Mouse (Mus musculus): ENCODE results near the gene Ddx56. TPM values are rescaled to one million over a fixed set of nuclear protein-coding genes. Genes with fewer than 3 reads are reported as not detected.
A peak's percentile ranks its signal among the peaks of the same experiment; 100 is the strongest.
"Not testable (repeated sequence)": the region's sequence is repeated elsewhere in the genome, so short reads cannot be mapped to it uniquely, and the experiment has no call there.

The Ddx56 gene
- total RNA-seq, 2 experiments from 2014 or later = 4.0 to 9.0 TPM

DNA sequence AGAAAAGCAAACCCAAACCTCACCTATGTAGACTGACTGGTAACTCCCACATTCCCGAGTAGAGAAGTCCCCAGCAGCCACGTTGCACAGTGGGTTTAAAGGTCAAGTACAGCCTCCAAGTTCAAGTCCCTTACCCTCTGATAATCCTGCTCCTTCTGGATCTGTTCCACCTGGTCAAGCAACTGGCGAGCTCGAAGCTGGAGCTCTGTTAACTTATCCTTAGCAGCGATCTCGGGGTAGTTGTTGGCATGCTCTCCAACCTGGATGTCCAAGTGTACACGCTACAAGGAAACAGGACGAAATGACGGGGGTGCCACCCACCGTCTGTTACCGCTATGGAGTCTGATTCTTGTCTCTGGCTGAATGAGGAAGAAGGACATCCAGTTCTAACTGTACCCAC is 6.0 kb upstream of the Ddx56 start:
- no peak for ATAC-seq (replicated peaks; ENCODE audit: low FRiP score, poor library complexity, severe bottlenecking)

DNA sequence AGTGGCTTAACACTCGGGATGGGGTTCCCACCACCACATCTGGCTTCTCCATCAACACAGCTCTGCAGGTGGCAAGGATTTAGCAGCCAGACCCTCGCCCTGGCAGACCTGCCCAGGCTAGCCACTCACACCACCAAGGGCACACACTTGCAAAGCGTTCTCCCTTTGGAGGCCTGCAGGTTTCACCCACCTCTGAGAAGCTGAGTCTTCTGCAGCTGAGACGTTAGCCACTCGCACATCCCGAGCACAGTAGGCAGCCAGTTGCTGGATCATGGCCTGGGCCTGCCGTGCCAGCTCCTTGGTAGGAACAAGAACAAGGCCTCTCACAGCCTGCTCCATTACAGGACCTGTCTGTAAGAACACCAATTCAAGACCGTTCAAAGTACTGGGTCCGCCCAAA is 951 bp downstream of the Ddx56 start:
- no peak for ATAC-seq (replicated peaks; ENCODE audit: low FRiP score, poor library complexity, severe bottlenecking)

DNA sequence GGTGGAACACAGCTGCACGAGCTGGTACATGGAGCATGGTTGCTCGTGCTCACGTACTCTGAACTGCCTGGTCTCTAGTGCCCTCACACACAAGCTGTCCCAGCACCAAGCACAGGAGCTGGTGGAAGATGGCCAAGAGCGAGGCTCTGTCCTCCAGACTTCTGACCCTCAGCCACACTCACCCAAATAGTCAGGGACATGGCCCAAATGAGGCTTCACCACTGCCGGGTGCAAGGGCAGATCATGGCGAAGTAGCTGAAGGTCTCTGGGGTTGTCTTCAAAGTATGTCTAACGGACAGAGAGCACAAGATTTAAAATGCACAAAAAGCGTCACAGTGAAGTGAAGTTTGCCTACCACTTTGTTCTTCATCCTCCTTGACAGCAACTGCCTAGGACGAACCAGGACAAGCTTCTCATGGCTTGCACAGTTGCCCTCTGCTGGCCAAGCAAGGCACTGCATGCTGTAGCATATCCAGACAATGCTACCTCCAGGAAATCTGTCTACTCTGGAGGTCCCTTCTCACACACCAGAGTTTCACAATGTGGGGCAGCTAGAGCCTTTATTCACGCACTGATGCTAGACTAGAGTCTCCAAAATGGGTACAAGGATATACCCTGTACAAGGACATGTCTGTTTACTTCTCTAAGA is 6.0 kb downstream of the Ddx56 start:
- ATAC-seq (replicated peaks; ENCODE audit: low FRiP score, poor library complexity, severe bottlenecking) = peak; percentile 80

DNA sequence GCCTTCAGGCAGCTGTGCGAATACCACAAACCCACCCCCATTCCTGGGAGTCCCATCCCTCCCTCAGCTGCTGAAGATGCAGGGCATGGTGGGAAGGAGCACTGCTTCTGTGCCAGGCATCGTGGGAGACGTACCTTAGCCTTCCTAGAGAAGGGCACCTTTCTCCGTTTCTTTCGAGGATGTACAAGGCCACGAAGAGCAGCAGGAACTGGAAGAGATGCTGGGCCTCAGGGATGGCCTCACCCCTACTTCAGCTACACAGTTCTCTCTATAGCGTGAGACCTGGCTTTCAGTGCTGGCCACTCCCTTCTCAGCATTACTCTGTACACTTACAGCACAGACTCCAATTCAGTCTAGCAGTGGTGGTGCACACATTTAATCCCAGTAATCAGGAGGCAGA is 8.2 kb downstream of the Ddx56 start:
- ATAC-seq (replicated peaks; ENCODE audit: low FRiP score, poor library complexity, severe bottlenecking) = no peak

DNA sequence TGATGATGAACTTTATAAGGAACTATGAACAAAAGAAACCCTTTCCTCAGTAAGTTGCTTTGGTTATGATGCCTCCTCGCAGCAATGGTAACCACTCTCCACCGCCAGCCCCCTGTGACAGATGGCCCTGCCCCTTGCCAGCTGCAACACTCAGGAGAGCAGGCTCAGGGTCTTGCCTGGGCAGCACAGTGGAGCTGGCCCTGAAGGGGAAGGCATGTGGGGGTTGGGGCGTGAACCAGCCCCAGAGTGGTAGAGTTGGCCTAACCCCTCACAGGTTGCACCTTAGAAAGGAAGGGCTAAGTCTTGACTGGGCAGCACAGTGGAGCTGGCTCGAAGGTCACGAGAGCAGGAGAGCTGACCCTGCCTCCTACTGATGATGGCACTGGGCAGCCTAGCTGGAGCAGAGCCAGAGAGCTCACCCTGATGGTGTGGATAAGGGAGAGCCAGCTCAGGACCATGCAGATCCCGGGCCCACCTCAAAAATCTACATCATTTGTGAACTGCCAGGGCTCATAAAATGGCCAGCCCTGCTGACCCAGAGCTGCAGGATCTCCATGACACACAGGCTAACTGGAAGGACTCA is 11.0 kb downstream of the Ddx56 start:
- no peak for ATAC-seq (replicated peaks; ENCODE audit: low FRiP score, poor library complexity, severe bottlenecking)

DNA sequence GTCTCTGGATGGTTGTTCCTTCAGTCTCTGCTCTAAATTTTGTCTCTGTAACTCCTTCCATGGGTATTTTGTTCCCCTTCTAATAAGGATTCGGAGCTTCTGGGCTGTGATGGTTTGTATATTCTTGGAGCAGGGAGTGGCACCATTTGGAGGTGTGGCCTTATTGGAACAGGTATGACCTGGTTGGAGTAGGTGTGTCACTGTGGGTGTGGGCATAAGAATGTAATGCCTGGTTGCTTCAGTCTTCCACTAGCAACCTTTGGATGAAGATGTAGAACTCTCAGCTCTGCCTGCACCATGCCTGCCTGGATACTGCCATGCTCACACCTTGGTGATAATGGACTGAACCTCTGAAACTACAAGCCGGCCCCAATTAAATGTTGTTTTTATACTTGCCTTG is 13.0 kb downstream of the Ddx56 start:
- ATAC-seq (replicated peaks; ENCODE audit: low FRiP score, poor library complexity, severe bottlenecking) = not testable (repeated sequence)

DNA sequence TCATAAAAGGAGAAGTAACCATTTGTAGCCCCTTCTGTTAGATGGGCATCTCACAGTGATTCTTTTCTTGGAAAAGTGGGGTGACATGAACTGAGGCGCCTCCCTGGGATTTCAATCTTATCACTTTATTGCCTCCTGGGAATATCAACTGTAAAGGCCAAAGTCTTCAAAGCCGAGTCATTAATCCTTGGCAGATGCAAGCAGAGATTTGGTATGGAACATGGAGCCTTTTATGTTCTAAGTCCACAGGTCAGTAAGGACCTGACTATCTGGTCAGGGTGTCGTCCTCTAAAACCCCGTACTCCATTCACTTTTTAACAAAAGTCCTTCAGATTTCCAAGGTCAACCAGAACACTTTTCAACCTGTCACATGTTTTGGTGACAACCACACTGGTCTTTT is 14.7 kb downstream of the Ddx56 start:
- ATAC-seq (replicated peaks; ENCODE audit: low FRiP score, poor library complexity, severe bottlenecking) = no peak

DNA sequence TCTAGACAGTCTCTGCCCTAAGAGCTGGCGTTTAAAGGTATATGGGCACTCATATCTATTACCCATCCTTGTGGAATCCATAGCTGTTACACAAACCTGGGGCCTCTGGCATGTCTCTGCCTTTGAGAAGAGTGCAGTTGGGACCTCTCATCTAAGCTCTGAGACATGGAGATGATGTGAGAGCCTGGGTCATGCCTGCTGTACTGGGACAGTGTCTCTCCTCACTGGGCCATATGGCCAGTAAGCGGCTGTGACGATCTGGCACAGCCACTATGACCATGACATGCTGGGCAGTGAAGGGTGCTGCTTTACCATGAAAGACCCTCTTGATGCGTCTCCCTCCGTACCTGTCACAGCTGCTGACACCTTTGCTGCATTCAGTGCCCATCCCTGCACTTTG is 15.3 kb downstream of the Ddx56 start:
- ATAC-seq (replicated peaks; ENCODE audit: low FRiP score, poor library complexity, severe bottlenecking) = no peak

DNA sequence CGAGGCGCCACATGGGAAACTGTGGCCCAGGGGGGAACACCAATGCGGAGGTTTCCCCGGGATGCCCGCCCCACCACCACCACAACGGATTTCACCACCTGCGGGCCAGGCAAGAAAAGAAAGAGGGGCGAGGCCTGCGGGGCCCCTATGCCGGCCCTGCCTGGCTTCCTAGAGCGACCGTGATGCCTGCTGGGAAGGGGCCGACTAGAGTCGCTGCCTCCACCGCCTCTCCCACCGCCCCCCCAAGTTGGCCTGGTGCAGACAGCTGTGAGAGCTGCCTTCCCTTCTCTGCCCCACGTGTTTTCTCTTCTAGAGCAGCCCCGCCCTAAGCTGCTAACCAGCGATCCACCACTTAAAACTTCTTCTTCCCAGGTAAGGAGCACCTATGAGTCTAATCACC is 22.9 kb downstream of the Ddx56 start:
- ATAC-seq (replicated peaks; ENCODE audit: low FRiP score, poor library complexity, severe bottlenecking) = no peak

DNA sequence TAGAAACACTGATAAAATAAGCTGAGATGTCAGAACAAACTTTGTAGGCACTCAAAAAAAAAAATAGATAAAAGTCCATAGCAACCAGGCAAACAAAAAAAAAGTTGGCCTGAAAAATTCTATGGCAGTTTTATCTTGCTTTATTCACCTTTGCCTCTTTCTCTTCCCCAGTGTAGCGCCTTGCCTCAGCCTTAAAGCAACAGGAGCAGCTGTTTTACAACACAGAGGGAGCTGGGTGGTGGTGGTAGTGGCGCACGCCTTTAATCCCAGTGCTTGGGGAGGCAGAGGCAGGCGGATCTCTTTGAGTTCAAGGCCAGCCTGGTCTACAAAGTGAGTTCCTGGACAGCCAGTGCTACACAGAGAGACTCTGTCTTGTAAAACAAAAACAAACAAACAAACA is 34.5 kb downstream of the Ddx56 start:
- ATAC-seq (replicated peaks; ENCODE audit: low FRiP score, poor library complexity, severe bottlenecking) = no peak

DNA sequence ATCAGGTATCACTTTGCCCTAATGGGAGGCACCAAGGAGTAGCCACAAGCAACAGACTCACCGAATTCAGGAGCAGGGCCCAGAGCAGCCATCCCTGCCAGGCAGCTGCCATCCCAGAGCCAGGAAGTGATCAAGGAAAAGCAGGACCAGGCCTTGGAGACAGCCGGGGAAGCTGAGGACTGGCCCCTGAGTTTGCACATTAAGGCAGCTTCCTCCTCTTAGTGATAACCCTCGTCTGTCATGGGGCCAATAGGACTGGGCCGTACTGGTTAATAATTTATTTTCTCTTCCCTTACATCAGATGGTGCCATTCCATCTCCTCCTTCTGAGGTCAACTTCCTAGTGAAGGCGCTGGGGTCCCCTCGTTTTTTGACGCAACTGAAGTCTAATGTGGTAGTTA is 37.6 kb downstream of the Ddx56 start, which contains the start of gene Npc1l1:
Npc1l1 (minus strand) TSS at position 132 of the 400 bp plus-strand sequence.
- ATAC-seq (replicated peaks; ENCODE audit: low FRiP score, poor library complexity, severe bottlenecking) = no peak

DNA sequence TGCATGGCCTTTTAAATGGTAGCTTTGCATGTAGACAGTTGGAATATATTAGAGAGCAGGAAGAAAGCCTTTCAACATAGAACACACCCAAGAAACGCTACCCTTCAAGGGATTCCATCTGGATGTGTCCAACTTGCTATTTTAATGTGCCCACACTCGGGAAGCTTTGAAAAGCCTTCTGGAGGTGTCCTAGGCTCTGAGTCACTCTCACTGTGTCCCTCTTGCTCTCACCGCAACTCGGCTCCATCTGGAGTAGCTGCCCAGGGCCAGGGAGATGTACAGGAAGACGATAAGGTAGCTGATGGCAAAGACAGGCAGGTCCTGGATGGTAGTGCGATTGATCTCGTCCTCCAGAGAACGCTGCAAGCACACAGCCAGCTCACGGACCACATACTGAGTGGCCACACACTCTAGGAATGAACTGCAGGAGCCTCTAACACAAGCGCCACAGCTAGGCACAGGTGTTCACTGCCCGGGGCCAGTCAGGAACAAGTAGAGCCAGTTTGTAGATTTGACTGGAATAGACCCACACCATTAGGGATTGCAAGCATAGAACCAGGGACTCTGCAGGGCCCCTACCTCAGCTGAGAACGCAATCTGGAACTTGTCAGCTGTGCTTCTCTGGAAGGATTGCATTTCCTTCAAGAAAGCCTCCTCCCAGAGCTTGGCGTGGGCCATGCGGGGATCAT is 42.9 kb downstream of the Ddx56 start:
- ATAC-seq (replicated peaks; ENCODE audit: low FRiP score, poor library complexity, severe bottlenecking) = no peak

DNA sequence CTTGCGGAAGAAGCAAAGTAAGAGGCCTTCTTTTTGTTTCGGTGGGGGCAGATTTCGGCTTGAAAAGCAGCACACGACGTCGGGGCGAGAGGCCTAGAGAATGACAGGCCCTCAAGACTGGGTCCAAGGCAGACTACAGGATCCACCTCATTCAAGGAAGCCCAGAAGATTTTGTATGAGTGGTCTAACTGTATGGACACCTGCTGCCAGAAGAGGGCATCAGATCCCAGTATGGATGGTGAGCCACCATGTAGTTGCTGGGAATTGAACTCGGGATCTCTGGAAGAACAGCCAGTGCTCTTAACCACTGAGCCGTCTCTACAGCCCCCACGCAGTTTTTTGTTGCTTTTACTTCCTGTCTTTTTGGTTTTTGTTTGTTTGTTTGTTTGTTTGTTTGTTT is 45.4 kb downstream of the Ddx56 start:
- ATAC-seq (replicated peaks; ENCODE audit: low FRiP score, poor library complexity, severe bottlenecking) = no peak

DNA sequence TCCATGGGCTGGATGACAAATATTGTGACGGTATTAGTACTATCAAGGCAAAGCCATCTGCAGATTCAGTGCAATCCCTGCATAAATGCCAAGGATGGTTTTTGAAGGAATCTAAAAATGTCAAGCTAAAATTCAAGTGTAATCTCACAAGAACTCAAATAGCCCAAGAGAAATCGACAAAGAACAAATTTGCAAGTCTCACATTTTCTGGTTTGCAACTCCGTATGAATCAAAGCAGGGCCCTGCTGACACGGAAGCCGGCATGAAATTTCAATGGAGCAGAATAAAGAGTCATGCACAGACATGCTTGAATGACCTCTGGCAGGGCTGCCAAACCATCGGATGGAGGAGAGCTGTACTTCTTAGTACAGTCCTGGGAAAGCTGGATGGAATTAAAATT is 47.6 kb downstream of the Ddx56 start:
- ATAC-seq (replicated peaks; ENCODE audit: low FRiP score, poor library complexity, severe bottlenecking) = no peak

DNA sequence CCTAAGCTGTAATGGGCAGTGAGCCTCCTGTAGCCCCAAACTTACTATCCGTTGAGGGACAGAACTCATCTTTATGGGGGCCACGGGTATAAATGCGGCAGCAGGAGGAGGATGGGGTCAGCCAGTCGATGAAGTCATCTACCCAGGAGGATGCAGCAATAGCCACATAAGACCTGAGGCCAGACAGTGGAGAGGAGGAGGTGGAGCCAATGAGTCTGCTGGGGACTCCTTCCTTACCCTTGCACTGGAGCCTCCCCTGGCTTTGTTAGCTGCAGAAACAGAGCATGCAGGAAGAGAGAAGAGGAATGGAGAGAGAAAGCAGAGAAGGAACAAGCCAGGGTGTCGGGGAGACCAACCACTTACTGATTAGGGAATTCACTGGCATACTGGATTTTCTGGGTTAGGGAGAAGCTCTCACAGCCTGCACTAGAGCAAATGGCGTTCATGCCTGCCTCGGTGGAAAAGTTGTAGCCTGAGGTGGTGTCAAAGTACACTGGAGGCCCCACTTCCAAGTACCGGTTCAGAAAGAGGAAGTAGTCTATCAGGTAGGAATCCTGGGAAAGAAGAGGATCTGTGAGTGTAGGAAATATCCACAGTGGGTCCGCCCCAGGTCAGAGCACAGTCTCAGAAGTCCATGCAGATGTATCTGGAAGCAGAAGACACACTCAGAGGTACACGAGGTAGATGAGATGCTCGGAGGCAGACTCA is 49.2 kb downstream of the Ddx56 start:
- no peak for ATAC-seq (replicated peaks; ENCODE audit: low FRiP score, poor library complexity, severe bottlenecking)

DNA sequence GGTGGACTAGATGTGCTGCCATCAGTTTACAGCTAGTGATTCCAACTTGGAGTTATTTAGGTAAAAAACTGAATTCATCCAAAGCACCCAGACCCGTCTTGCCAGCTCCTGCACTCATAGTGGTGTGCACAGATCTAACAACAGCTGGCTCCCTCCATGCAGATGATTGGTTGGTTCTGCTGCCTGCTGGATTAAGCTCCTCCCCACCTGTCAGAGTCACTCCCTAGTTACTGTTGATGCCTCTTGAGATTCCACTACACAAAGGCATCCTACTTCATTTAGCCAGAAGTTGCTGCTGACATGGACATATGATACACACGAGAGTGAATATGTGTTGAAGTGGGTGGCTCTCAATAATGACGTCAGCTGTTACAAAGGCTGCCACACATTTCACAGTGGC is 50.7 kb downstream of the Ddx56 start:
- ATAC-seq (replicated peaks; ENCODE audit: low FRiP score, poor library complexity, severe bottlenecking) = no peak

Other genes starting within 250 kb of the Ddx56 start
- gene Camk2b, start 201.4 kb downstream of the Ddx56 start, total RNA-seq (2015; ENCODE audit: low replicate concordance) = not detected in 2 replicates
- gene Camk2b, start 201.4 kb downstream of the Ddx56 start, total RNA-seq (2017; ENCODE audit: low replicate concordance) = 0.14 TPM in 1 of 2 replicates, not detected in the other
- not detected in 2 replicates for gene A730071L15Rik, start 67.7 kb downstream of the Ddx56 start, total RNA-seq (2015; ENCODE audit: low replicate concordance)
- not detected in 2 replicates for gene A730071L15Rik, start 67.7 kb downstream of the Ddx56 start, total RNA-seq (2017; ENCODE audit: low replicate concordance)
- gene Nudcd3, start 67.4 kb downstream of the Ddx56 start, total RNA-seq (2015; ENCODE audit: low replicate concordance) = 3.8 and 11.7 TPM in 2 replicates
- gene Nudcd3, start 67.4 kb downstream of the Ddx56 start, total RNA-seq (2017; ENCODE audit: low replicate concordance) = 7.8 and 8.1 TPM in 2 replicates
- gene Npc1l1, start 37.6 kb downstream of the Ddx56 start, total RNA-seq (2015; ENCODE audit: low replicate concordance) = not detected in 2 replicates
- gene Npc1l1, start 37.6 kb downstream of the Ddx56 start, total RNA-seq (2017; ENCODE audit: low replicate concordance) = not detected in 2 replicates
- 10.0 and 11.7 TPM in 2 replicates for gene Tmed4, start 7.1 kb upstream of the Ddx56 start, total RNA-seq (2015; ENCODE audit: low replicate concordance)
- 7.4 and 13.2 TPM in 2 replicates for gene Tmed4, start 7.1 kb upstream of the Ddx56 start, total RNA-seq (2017; ENCODE audit: low replicate concordance)
- gene Ogdh, start 23.9 kb upstream of the Ddx56 start, total RNA-seq (2015; ENCODE audit: low replicate concordance) = 78.6 and 82.6 TPM in 2 replicates
- gene Ogdh, start 23.9 kb upstream of the Ddx56 start, total RNA-seq (2017; ENCODE audit: low replicate concordance) = 88.5 and 94.4 TPM in 2 replicates
- 9.8 and 12.9 TPM in 2 replicates for gene Zmiz2, start 121.3 kb upstream of the Ddx56 start, total RNA-seq (2015; ENCODE audit: low replicate concordance)
- gene Zmiz2, start 121.3 kb upstream of the Ddx56 start, total RNA-seq (2017; ENCODE audit: low replicate concordance) = 1.5 and 3.1 TPM in 2 replicates
- gene Ppia, start 147.7 kb upstream of the Ddx56 start, total RNA-seq (2015; ENCODE audit: low replicate concordance) = 1,176 and 1,185 TPM in 2 replicates
- 351 and 513 TPM in 2 replicates for gene Ppia, start 147.7 kb upstream of the Ddx56 start, total RNA-seq (2017; ENCODE audit: low replicate concordance)
- 53.3 and 54.0 TPM in 2 replicates for gene H2afv, start 176.7 kb upstream of the Ddx56 start, total RNA-seq (2015; ENCODE audit: low replicate concordance)
- gene H2afv, start 176.7 kb upstream of the Ddx56 start, total RNA-seq (2017; ENCODE audit: low replicate concordance) = 32.3 and 44.9 TPM in 2 replicates
- 16.1 and 21.9 TPM in 2 replicates for gene Purb, start 208.1 kb upstream of the Ddx56 start, total RNA-seq (2015; ENCODE audit: low replicate concordance)
- 13.0 and 19.0 TPM in 2 replicates for gene Purb, start 208.1 kb upstream of the Ddx56 start, total RNA-seq (2017; ENCODE audit: low replicate concordance)